Mouse (Mus musculus): Measurements from ENCODE around the gene Slc36a2.

Gene Slc36a2

GRCm38 (mm10) chr11:55184733-55185291, at the start of gene Slc36a2:
TSS of gene Slc36a2 (minus strand) at chr11:55185077.
- no peak for DNase-seq (ENCODE audit: low read depth)

GRCm38 (mm10) chr11:55234288-55234687, 49.4 kb upstream of the Slc36a2 start:
- no peak for DNase-seq (ENCODE audit: low read depth)

GRCm38 (mm10) chr11:55231034-55231433, 46.2 kb upstream of the Slc36a2 start:
- DNase-seq (ENCODE audit: low read depth): no peak

- no peak for DNase-seq (ENCODE audit: low read depth)
Observed at GRCm38 (mm10) chr11:55221306-55221705, 36.4 kb upstream of the Slc36a2 start.

GRCm38 (mm10) chr11:55218473-55218872, 33.6 kb upstream of the Slc36a2 start:
- DNase-seq (ENCODE audit: low read depth): no peak

GRCm38 (mm10) chr11:55217880-55218279, 33.0 kb upstream of the Slc36a2 start:
- no peak for DNase-seq (ENCODE audit: low read depth)

GRCm38 (mm10) chr11:55217418-55217817, 32.5 kb upstream of the Slc36a2 start:
- no peak for DNase-seq (ENCODE audit: low read depth)

GRCm38 (mm10) chr11:55216830-55217229, 32.0 kb upstream of the Slc36a2 start:
- no peak for DNase-seq (ENCODE audit: low read depth)

- DNase-seq (ENCODE audit: low read depth): no peak
Observed at GRCm38 (mm10) chr11:55216061-55216460, 31.2 kb upstream of the Slc36a2 start.

GRCm38 (mm10) chr11:55214978-55215377, 30.1 kb upstream of the Slc36a2 start:
- no peak for DNase-seq (ENCODE audit: low read depth)

- no peak for DNase-seq (ENCODE audit: low read depth)
Observed at GRCm38 (mm10) chr11:55214161-55214560, 29.3 kb upstream of the Slc36a2 start.

GRCm38 (mm10) chr11:55213518-55213917, 28.6 kb upstream of the Slc36a2 start:
- no peak for DNase-seq (ENCODE audit: low read depth)

GRCm38 (mm10) chr11:55209626-55210353, 24.9 kb upstream of the Slc36a2 start:
- DNase-seq (ENCODE audit: low read depth): no peak

- DNase-seq (ENCODE audit: low read depth): no peak
Observed at GRCm38 (mm10) chr11:55209032-55209431, 24.2 kb upstream of the Slc36a2 start.

- no peak for DNase-seq (ENCODE audit: low read depth)
Observed at GRCm38 (mm10) chr11:55208001-55208690, 23.3 kb upstream of the Slc36a2 start.

GRCm38 (mm10) chr11:55204602-55205001, 19.7 kb upstream of the Slc36a2 start:
- DNase-seq (ENCODE audit: low read depth): no peak

- peak; percentile 94 for DNase-seq (ENCODE audit: low read depth)
Observed at GRCm38 (mm10) chr11:55204159-55204596, 19.3 kb upstream of the Slc36a2 start, which contains the start of gene Slc36a1. TSS of gene Slc36a1 (plus strand) at chr11:55204350.

GRCm38 (mm10) chr11:55197740-55198510, 13.0 kb upstream of the Slc36a2 start:
- peak; percentile 35 for DNase-seq (ENCODE audit: low read depth)

GRCm38 (mm10) chr11:55197086-55197485, 12.2 kb upstream of the Slc36a2 start:
- DNase-seq (ENCODE audit: low read depth): no peak

GRCm38 (mm10) chr11:55190216-55190615, 5.3 kb upstream of the Slc36a2 start:
- DNase-seq (ENCODE audit: low read depth): no peak

GRCm38 (mm10) chr11:55187777-55188176, 2.9 kb upstream of the Slc36a2 start:
- no peak for DNase-seq (ENCODE audit: low read depth)

GRCm38 (mm10) chr11:55187292-55187691, 2.4 kb upstream of the Slc36a2 start:
- no peak for DNase-seq (ENCODE audit: low read depth)

All from c-Kit-positive CD71-negative TER-119-negative erythroid progenitor cells, embryonic 14.5 days (primary cell).